Mouse (Mus musculus): ENCODE data around the gene Inca1.

The Inca1 gene

GRCm38 (mm10) chr11:70699722-70700556 is at the start of gene Inca1, which contains the start of gene Kif1c:
TSS of gene Inca1 (minus strand) at chr11:70700155.
TSS of gene Kif1c (plus strand) at chr11:70700548.
- in situ Hi-C loops (cut with MboI; ENCODE audit: unreplicated experiment in 2 of 2), result no loop called here

GRCm38 (mm10) chr11:70747876-70748545 is 48.1 kb upstream of the Inca1 start:
- in situ Hi-C loops (cut with MboI; ENCODE audit: unreplicated experiment in 2 of 2), result no loop called here

- in situ Hi-C loops (cut with MboI; ENCODE audit: unreplicated experiment in 2 of 2), result no loop called here
Measured at GRCm38 (mm10) chr11:70745636-70746035, 45.7 kb upstream of the Inca1 start.

DNA sequence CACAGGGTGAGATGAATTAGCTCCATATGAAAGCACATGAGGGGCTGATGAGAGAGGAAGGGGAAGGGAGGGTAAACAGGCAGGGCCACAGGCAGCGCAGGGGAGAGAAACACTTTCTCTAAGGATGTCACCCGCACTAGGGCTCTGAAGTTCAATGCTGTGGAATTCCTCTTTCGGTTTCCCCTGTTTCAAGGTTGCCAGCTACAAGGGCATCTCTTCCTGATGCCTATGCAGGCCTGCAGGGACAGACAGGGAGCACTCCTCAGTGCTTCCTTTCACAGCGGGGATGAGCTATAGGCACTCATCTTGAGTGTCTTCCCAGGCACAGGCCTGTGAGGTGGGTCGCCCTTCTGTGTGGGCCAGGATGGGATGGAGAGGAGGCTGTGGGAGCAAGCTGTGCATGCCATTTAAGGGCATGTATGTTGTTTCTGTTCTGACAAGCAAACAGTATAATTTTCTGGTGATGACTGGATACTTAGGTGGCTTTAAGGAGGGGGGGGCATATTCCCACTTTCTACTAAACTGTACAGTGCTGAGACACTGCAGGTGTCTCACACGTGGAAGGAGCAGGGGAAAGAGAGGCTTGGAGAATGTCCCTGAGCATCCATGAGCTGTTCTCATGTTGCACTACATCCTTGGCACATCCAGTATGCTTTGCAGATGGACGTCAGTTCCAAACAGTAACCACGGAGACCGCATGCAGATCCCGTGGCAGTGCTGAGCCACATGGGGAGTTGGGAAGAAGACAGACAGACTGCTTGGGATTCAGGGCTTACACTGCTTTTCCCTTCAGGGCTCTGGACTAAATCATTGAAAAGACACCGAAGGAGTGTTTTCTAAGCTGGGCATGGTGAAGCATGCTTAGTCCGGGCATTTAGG is 42.9 kb upstream of the Inca1 start:
- in situ Hi-C loops (cut with MboI; ENCODE audit: unreplicated experiment in 2 of 2), result no loop called here

GRCm38 (mm10) chr11:70742117-70742516 is 42.2 kb upstream of the Inca1 start:
- in situ Hi-C loops (cut with MboI; ENCODE audit: unreplicated experiment in 2 of 2), result no loop called here

GRCm38 (mm10) chr11:70741603-70742002 is 41.6 kb upstream of the Inca1 start:
- in situ Hi-C loops (cut with MboI; ENCODE audit: unreplicated experiment in 2 of 2), result no loop called here

- in situ Hi-C loops (cut with MboI; ENCODE audit: unreplicated experiment in 2 of 2), result no loop called here
Measured at GRCm38 (mm10) chr11:70737749-70738148, 37.8 kb upstream of the Inca1 start.

- in situ Hi-C loops (cut with MboI; ENCODE audit: unreplicated experiment in 2 of 2), result no loop called here
Measured at GRCm38 (mm10) chr11:70733256-70733655, 33.3 kb upstream of the Inca1 start.

DNA sequence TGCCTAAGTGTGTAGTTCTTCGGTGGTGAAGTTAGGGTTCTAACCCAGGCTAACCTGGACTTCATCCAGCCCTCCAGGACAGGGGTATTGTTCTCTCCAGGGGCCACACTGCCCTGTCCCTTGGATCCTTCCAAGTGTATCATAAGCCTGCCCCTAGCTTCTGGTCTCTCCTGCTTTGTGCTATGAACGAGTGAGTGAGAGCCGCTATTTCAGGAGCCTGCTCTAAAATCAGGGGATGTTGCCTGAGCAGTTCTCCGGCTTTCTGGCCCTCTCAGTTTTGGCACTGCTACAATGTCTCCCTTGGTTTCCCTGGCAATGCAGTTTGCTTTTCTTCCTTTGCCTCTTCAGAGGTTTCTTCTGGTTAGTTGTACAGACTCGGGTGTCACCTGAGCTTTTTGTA is 31.2 kb upstream of the Inca1 start:
- in situ Hi-C loops (cut with MboI; ENCODE audit: unreplicated experiment in 2 of 2), result no loop called here

DNA sequence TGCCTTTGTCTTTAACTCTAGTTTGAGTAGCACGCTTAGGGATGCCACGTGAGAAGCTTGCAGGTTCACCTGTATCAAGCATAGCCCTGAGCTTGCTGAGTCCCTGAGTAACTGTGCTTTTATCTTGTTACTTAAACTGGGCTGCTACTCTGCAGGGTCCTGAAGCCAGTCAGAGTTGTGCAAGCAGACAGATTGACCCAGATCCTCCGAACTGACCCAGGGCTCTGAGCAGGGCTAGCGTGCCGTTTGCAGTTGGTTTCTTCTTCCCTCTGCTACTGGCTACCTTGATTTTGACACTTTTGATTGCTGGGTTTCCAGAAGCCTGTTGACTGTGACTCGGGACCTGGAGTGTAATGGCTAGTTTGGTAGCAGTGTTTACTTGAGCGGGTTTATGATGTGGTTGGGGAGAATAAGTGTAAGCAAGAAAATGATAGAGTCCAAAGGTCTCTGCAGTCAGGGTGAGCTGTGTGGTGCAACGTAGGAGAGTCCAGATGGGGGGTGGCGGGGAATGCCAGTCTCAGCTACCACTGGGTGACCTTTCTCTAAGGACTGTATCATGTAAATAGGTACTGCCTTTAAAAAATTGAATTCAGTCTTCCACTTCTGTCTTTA is 30.6 kb upstream of the Inca1 start:
- in situ Hi-C loops (cut with MboI; ENCODE audit: unreplicated experiment in 2 of 2), result no loop called here

- in situ Hi-C loops (cut with MboI; ENCODE audit: unreplicated experiment in 2 of 2), result no loop called here
Measured at GRCm38 (mm10) chr11:70727385-70727784, 27.4 kb upstream of the Inca1 start.

- in situ Hi-C loops (cut with MboI; ENCODE audit: unreplicated experiment in 2 of 2), result no loop called here
Measured at GRCm38 (mm10) chr11:70726585-70726984, 26.6 kb upstream of the Inca1 start.

- in situ Hi-C loops (cut with MboI; ENCODE audit: unreplicated experiment in 2 of 2), result no loop called here
Measured at GRCm38 (mm10) chr11:70724706-70725105, 24.8 kb upstream of the Inca1 start.

GRCm38 (mm10) chr11:70721072-70721471 is 21.1 kb upstream of the Inca1 start:
- in situ Hi-C loops (cut with MboI; ENCODE audit: unreplicated experiment in 2 of 2), result no loop called here

DNA sequence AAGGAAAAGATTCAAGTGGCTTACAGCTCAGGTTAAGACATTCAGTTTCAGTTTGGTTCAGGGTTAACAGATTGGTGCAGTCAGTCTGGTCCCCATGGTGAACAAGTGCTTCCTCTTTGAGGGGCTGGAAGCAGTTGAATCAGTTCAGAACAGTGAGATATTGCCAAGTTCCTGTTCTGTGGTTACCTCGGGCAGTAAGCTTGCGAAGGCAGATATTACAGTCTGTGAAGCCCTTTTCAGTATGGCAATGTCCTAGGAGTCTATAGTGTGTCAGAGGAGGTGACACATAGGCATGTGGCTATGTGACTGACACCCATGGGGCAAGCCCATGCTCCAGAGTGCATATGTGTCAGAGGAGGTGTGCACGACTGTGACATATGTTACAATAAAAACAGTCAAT is 20.6 kb upstream of the Inca1 start:
- in situ Hi-C loops (cut with MboI; ENCODE audit: unreplicated experiment in 2 of 2), result no loop called here

DNA sequence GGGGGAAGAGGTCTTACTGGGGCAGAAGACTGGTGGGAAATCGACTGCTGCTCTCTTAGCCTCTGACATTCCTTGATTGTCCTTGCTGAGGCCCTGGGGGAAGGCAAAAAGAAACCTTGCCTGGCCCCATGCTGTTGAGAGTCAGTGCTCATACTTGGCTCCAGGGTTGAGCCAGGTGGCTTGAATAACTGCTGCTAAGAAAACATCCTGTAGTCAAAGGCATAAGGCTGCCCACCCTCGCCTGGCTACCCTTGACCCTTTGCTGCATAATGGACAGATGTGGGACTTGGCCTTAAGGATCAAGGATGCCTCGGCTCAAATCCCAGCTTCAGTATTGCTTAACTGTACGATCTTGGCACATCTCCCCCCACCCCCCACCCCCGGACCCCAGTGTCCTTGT is 18.5 kb upstream of the Inca1 start:
- in situ Hi-C loops (cut with MboI; ENCODE audit: unreplicated experiment in 2 of 2), result no loop called here

- in situ Hi-C loops (cut with MboI; ENCODE audit: unreplicated experiment in 2 of 2), result no loop called here
Measured at GRCm38 (mm10) chr11:70715832-70716231, 15.9 kb upstream of the Inca1 start.

- in situ Hi-C loops (cut with MboI; ENCODE audit: unreplicated experiment in 2 of 2), result no loop called here
Measured at GRCm38 (mm10) chr11:70713222-70713621, 13.3 kb upstream of the Inca1 start.

GRCm38 (mm10) chr11:70711026-70711425 is 11.1 kb upstream of the Inca1 start:
- in situ Hi-C loops (cut with MboI; ENCODE audit: unreplicated experiment in 2 of 2), result no loop called here

GRCm38 (mm10) chr11:70706127-70706526 is 6.2 kb upstream of the Inca1 start:
- in situ Hi-C loops (cut with MboI; ENCODE audit: unreplicated experiment in 2 of 2), result no loop called here

DNA sequence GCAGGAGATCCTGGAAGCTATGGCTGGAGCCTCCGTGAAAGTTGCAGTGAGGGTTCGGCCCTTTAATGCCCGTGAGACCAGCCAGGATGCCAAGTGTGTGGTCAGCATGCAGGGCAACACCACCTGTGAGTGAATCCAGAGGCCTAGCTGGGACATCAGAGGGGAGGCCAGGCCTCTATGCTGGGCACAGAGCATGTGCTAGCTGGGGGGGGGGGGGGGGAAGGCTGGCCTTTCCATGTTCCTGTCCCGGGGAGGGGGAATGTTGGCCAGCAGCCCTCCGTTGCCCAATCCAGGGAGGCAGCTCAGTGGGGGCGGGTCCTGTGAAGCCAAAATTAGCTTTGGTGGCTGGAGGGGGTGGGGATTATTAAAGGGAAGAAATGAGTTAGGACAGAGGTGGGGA is 2.8 kb upstream of the Inca1 start:
- in situ Hi-C loops (cut with MboI; ENCODE audit: unreplicated experiment in 2 of 2), result no loop called here
